Mouse (Mus musculus) layer of hippocampus, postnatal 36 days (tissue): ENCODE measurements around the gene Casd1. TPM values are rescaled to one million over a fixed set of nuclear protein-coding genes. Genes with fewer than 3 reads are reported as not detected.
"Not testable (repeated sequence)": the region's sequence is repeated elsewhere in the genome, so short reads cannot be mapped to it uniquely, and the experiment has no call there.

Experiments used
- DNase-seq, 2 experiments: peaks; one replicate each; pipeline ENCODE4 v3.0.0; 2022
- total RNA-seq, 2 experiments: library from RNA; stranded (reverse); gene quantifications; 2 replicates each; pipeline ENCODE4 v1.2.3; 2021

Casd1 gene
- total RNA-seq, 2 experiments from 2014 or later, result 48.5 to 52.8 TPM

GRCm38 (mm10) chr6:4617911-4618310, 17.3 kb downstream of the Casd1 start:
- no peak for DNase-seq

GRCm38 (mm10) chr6:4631464-4631863, 30.8 kb downstream of the Casd1 start:
- DNase-seq, result no peak

GRCm38 (mm10) chr6:4633189-4633588, 32.5 kb downstream of the Casd1 start:
- no peak for DNase-seq

- DNase-seq, result no peak
These were observed 34.2 kb downstream of the Casd1 start for GRCm38 (mm10) chr6:4634804-4635203.

GRCm38 (mm10) chr6:4642068-4642467, 41.4 kb downstream of the Casd1 start:
- no peak for DNase-seq

- DNase-seq, result no peak
These were observed 46.7 kb downstream of the Casd1 start for GRCm38 (mm10) chr6:4647351-4647750.

GRCm38 (mm10) chr6:4652596-4653134, 52.0 kb downstream of the Casd1 start:
- no peak for DNase-seq

GRCm38 (mm10) chr6:4653741-4654140, 53.1 kb downstream of the Casd1 start:
- DNase-seq, result not testable (repeated sequence)

- no peak for DNase-seq
These were observed 54.8 kb downstream of the Casd1 start for GRCm38 (mm10) chr6:4655466-4655865.

GRCm38 (mm10) chr6:4655924-4656323, 55.3 kb downstream of the Casd1 start:
- DNase-seq, result no peak

- DNase-seq, result no peak
These were observed 58.2 kb downstream of the Casd1 start for GRCm38 (mm10) chr6:4658861-4659260.

- DNase-seq, result no peak
These were observed 62.9 kb downstream of the Casd1 start for GRCm38 (mm10) chr6:4663516-4663915.

GRCm38 (mm10) chr6:4664313-4664712, 63.7 kb downstream of the Casd1 start:
- DNase-seq, result no peak

- DNase-seq, result no peak
These were observed 64.5 kb downstream of the Casd1 start for GRCm38 (mm10) chr6:4665154-4665553.

GRCm38 (mm10) chr6:4677356-4677761, 76.7 kb downstream of the Casd1 start:
- no peak for DNase-seq

- DNase-seq, result no peak
These were observed 79.3 kb downstream of the Casd1 start for GRCm38 (mm10) chr6:4679981-4680380.

- no peak for DNase-seq
These were observed 79.9 kb downstream of the Casd1 start for GRCm38 (mm10) chr6:4680576-4680975.

GRCm38 (mm10) chr6:4684706-4685340, 84.2 kb downstream of the Casd1 start:
- DNase-seq, result no peak

GRCm38 (mm10) chr6:4690438-4690837, 89.8 kb downstream of the Casd1 start:
- DNase-seq, result no peak

Other genes with a start within 250 kb of the Casd1 start
- 10 to 100 TPM; 10.7 to 19.2 TPM for gene Col1a2, start 96.0 kb upstream of the Casd1 start, total RNA-seq
- gene Sgce, start 146.4 kb downstream of the Casd1 start, total RNA-seq, result 10 to 100 TPM; 36.4 to 37.5 TPM
- gene Peg10, start 146.5 kb downstream of the Casd1 start, total RNA-seq, result 1 to 10 TPM; 7.4 to 9.4 TPM